Mouse (Mus musculus): ENCODE results near the gene Ankmy2.

- TF ChIP-seq CTCF (IDR thresholded peaks at IDR 0.05; ENCODE audit: extremely low read depth, insufficient read depth, low read length) (no peak), POLR2A (IDR thresholded peaks at IDR 0.05; ENCODE audit: extremely low read depth, insufficient read depth, low read length) (no peak)
Measured at GRCm38 (mm10) chr12:36231386-36231785, 74.5 kb downstream of the Ankmy2 start.
